Mouse (Mus musculus) gastrocnemius, postnatal 36 days (tissue): Measurements from ENCODE around the gene Ikzf3. TPM values are rescaled to one million over a fixed set of nuclear protein-coding genes. Genes with fewer than 3 reads are reported as not detected.

Experiments
- DNase-seq, 2 experiments: peaks; one replicate each; pipeline ENCODE4 v3.0.0; 2022
- intact Hi-C: fragments of 180-260 bp; cut with DNase I; formaldehyde crosslinking; loops from one replicate; pipeline ENCODE4 v1.15.1; 2025
- total RNA-seq, 2 experiments: library from RNA; stranded (reverse); gene quantifications; 2 replicates each; pipeline ENCODE4 v1.2.3; 2021

The Ikzf3 gene
- total RNA-seq, 2 experiments from 2014 or later = 1.3 TPM; not detected in 1

GRCm38 (mm10) chr11:98417074-98417473 is 128.8 kb downstream of the Ikzf3 start:
- no peak for DNase-seq
- intact Hi-C loops = no loop called here

Other genes starting within 250 kb of the Ikzf3 start
- not detected for gene Neurod2, start 216.4 kb downstream of the Ikzf3 start, total RNA-seq
- gene Ppp1r1b, start 197.6 kb downstream of the Ikzf3 start, total RNA-seq = not detected
- gene Stard3, start 187.7 kb downstream of the Ikzf3 start, total RNA-seq = 10 to 100 TPM; 10.3 to 14.7 TPM
- gene Tcap, start 162.2 kb downstream of the Ikzf3 start, total RNA-seq = 1,000 to 10,000 TPM; 3,291 to 4,304 TPM
- gene Pnmt, start 159.6 kb downstream of the Ikzf3 start, total RNA-seq = 1 to 10 TPM in 1 of 2 experiments, under 1 TPM in 1; 0.89 to 2.1 TPM
- 1 to 10 TPM; 1.8 to 2.2 TPM for gene Pgap3, start 145.5 kb downstream of the Ikzf3 start, total RNA-seq
- gene Erbb2, start 133.6 kb downstream of the Ikzf3 start, total RNA-seq = 1 to 10 TPM; 1.8 to 2.9 TPM
- gene Mien1, start 107.0 kb downstream of the Ikzf3 start, total RNA-seq = 10 to 100 TPM; 27.2 to 36.5 TPM
- not detected for gene Grb7, start 99.6 kb downstream of the Ikzf3 start, total RNA-seq
- not detected for gene Zpbp2, start 5.1 kb upstream of the Ikzf3 start, total RNA-seq
- gene Ormdl3, start 41.3 kb upstream of the Ikzf3 start, total RNA-seq = 10 to 100 TPM; 20.9 to 24.0 TPM
- not detected for gene Lrrc3c, start 52.3 kb upstream of the Ikzf3 start, total RNA-seq
- 1 to 10 TPM; 3.0 to 4.2 TPM for gene Gm12355, start 79.6 kb upstream of the Ikzf3 start, total RNA-seq
- gene Gsdma3, start 80.3 kb upstream of the Ikzf3 start, total RNA-seq = 10 to 100 TPM in 1 of 2 experiments, 1 to 10 TPM in 1; 1.8 to 22.5 TPM
- 1 to 10 TPM in 1 of 2 experiments, not detected in 1; 1.7 TPM for gene Gsdma2, start 100.7 kb upstream of the Ikzf3 start, total RNA-seq
- gene Gsdma, start 118.3 kb upstream of the Ikzf3 start, total RNA-seq = under 1 TPM; 0.31 to 0.76 TPM
- gene Psmd3, start 136.5 kb upstream of the Ikzf3 start, total RNA-seq = 10 to 100 TPM; 88.1 to 91.9 TPM
- gene Csf3, start 155.2 kb upstream of the Ikzf3 start, total RNA-seq = not detected
- 10 to 100 TPM; 41.4 to 41.9 TPM for gene Med24, start 183.4 kb upstream of the Ikzf3 start, total RNA-seq
- 10 to 100 TPM; 72.6 to 75.7 TPM for gene Thra, start 194.6 kb upstream of the Ikzf3 start, total RNA-seq
- 100 to 1,000 TPM in 1 of 2 experiments, 10 to 100 TPM in 1; 86.6 to 139 TPM for gene Nr1d1, start 229.3 kb upstream of the Ikzf3 start, total RNA-seq
- 10 to 100 TPM; 49.0 to 51.4 TPM for gene Msl1, start 249.5 kb upstream of the Ikzf3 start, total RNA-seq